Mouse (Mus musculus) CH12.LX (cell line): Measurements from ENCODE around the gene Clpsl2.

Experiments
- EP300 ChIP-seq: IDR thresholded peaks from 2 replicates; pipeline ENCODE4 v1.6.1; 2011; ENCODE audit warnings: low read length, improper control_type of control experiment
- MEF2A ChIP-seq: IDR thresholded peaks from 2 replicates; pipeline ENCODE4 v1.6.1; 2014; ENCODE audit warnings: low read depth, mild to moderate bottlenecking, inconsistent platforms, low read length, improper control_type of control experiment, borderline replicate concordance
- UBTF ChIP-seq: IDR thresholded peaks from 2 replicates; pipeline ENCODE4 v1.6.1; 2012; ENCODE audit warnings: low read depth, mild to moderate bottlenecking, inconsistent platforms, low read length, improper control_type of control experiment, moderate library complexity
- USF1 ChIP-seq: IDR thresholded peaks from 2 replicates; pipeline ENCODE4 v1.6.1; 2014; ENCODE audit warnings: low read depth, mild to moderate bottlenecking, inconsistent platforms, low read length, improper control_type of control experiment

DNA sequence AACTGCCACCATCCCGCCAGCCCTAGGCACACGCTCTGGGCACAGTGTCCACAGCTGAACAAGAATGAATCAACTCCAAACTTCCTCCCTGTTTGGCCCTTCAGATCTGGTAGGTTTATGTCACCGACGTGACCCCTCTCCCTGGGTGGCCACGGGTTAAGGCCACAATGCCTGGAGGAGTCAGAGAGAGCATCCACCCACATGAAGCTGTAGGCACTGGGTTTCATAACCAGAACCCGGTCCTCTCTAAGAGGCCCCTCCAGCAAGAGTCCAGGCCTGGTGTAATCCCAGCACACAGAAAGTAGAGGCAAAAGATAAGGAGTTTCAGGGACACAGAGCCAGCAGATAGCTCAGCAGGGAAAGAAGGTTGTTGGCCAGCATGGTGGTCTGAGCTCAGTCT, 45.0 kb upstream of the Clpsl2 start:
- no peak for TF ChIP-seq USF1
- no peak for TF ChIP-seq UBTF
- TF ChIP-seq EP300, result no peak
- TF ChIP-seq MEF2A, result no peak
